Mouse (Mus musculus): ENCODE measurements around the gene Wdr11.

The Wdr11 gene

DNA sequence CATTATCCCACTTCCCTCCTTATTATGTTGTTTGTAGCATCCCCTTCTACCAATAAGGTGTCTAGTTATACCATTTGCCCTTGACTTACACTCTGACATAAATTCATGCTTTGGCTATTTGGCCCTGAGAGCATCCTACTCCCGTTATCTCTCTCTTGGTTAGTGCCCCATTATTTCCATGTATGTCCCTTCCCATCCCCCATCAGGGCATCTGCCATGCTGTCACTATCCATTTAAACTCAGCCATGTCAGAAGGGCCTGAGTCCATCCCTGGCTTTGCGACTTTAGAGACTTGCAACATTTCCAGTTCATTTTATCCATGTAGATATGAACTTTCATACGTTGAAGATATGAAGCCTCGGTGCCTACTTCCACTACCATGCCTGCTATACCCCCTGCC lies 51.6 kb downstream of the Wdr11 start:
- Histone ChIP-seq H3K36me3 (ENCODE audit: insufficient read depth, low read length) (no peaks in the 10 kb centered on the region), H3K4me1 (replicated peaks; ENCODE audit: low read depth, low read length) (no peaks in the 10 kb centered on the region), H3K9me3 (ENCODE audit: low read length) (no peaks in the 10 kb centered on the region), H3K27me3 (ENCODE audit: insufficient read depth, low read length) (peaks cover 6% of the 10 kb centered on the region), H3K4me3 (replicated peaks; ENCODE audit: low read length) (no peak overlapping the region)
- TF ChIP-seq CTCF (conservative IDR thresholded peaks at IDR 0.05; ENCODE audit: low read length) (no peak), POU5F1 (IDR thresholded peaks at IDR 0.05; ENCODE audit: borderline replicate concordance, low read length) (no peak), NANOG (IDR thresholded peaks at IDR 0.05; ENCODE audit: borderline replicate concordance, low read length) (no peak)

DNA sequence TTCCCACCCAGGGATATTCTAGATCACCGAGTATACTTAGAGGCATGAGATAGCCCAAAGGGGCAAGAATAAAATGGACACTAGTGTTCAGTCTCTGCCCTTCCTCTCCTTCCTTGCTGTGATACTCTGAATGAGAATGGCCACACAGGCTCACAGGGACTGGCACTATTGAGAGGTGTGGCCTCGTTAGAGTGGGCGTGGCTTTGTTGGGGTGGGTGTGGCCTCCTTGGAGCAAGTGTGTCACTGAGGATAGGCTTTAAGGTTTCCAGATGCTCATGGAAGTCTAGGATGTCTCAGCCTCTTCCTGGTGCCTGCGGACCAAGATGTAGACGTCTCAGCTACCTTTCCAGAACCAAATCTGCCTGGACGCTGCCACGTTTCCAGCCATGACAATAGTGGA lies 56.1 kb downstream of the Wdr11 start:
- Histone ChIP-seq H3K27me3 (ENCODE audit: insufficient read depth, low read length) (peaks cover 18% of the 10 kb centered on the region), H3K9me3 (ENCODE audit: low read length) (no peaks in the 10 kb centered on the region), H3K4me3 (replicated peaks; ENCODE audit: low read length) (no peak overlapping the region), H3K36me3 (ENCODE audit: insufficient read depth, low read length) (no peaks in the 10 kb centered on the region), H3K4me1 (replicated peaks; ENCODE audit: low read depth, low read length) (peaks cover 14% of the 10 kb centered on the region)
- TF ChIP-seq NANOG (IDR thresholded peaks at IDR 0.05; ENCODE audit: borderline replicate concordance, low read length) (no peak), POU5F1 (IDR thresholded peaks at IDR 0.05; ENCODE audit: borderline replicate concordance, low read length) (no peak), CTCF (conservative IDR thresholded peaks at IDR 0.05; ENCODE audit: low read length) (no peak)

GRCm38 (mm10) chr7:129648938-129649337 lies 57.3 kb downstream of the Wdr11 start:
- TF ChIP-seq NANOG (IDR thresholded peaks at IDR 0.05; ENCODE audit: borderline replicate concordance, low read length) (no peak), POU5F1 (IDR thresholded peaks at IDR 0.05; ENCODE audit: borderline replicate concordance, low read length) (no peak), CTCF (conservative IDR thresholded peaks at IDR 0.05; ENCODE audit: low read length) (peak; percentile 71)
- Histone ChIP-seq H3K4me1 (replicated peaks; ENCODE audit: low read depth, low read length) (peaks cover 14% of the 10 kb centered on the region), H3K27me3 (ENCODE audit: insufficient read depth, low read length) (peaks cover 18% of the 10 kb centered on the region), H3K4me3 (replicated peaks; ENCODE audit: low read length) (no peak overlapping the region), H3K36me3 (ENCODE audit: insufficient read depth, low read length) (no peaks in the 10 kb centered on the region), H3K9me3 (ENCODE audit: low read length) (no peaks in the 10 kb centered on the region)

GRCm38 (mm10) chr7:129650717-129651116 lies 59.1 kb downstream of the Wdr11 start:
- TF ChIP-seq POU5F1 (IDR thresholded peaks at IDR 0.05; ENCODE audit: borderline replicate concordance, low read length) (no peak), CTCF (conservative IDR thresholded peaks at IDR 0.05; ENCODE audit: low read length) (no peak), NANOG (IDR thresholded peaks at IDR 0.05; ENCODE audit: borderline replicate concordance, low read length) (no peak)
- no peaks in the 10 kb centered on the region for H3K9me3 ChIP-seq (ENCODE audit: low read length)
- H3K27me3 ChIP-seq (ENCODE audit: insufficient read depth, low read length) = peaks cover 18% of the 10 kb centered on the region

DNA sequence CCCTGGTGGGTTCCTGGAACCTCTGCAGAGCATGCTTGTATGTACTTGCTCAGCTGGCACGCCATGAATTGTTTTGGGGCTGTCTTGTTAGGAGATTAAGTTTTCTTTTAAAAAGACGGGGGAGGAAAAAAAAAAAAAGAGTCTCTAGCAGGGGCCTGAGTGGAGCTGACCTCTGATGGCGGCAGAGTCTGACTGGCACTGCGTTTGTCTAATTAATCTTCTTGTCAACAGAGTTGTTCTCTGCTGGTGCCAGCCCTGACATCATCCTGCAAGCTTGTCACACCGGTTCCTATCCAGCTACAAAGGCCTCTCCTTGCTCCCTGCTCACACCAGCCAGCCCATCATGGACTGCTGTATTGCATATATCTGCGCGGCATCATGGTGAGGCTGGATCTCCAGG lies 60.1 kb downstream of the Wdr11 start:
- peaks cover 20% of the 10 kb centered on the region; the same call in 1 of the 2 replicates for H3K27me3 ChIP-seq (ENCODE audit: insufficient read depth, low read length)
- TF ChIP-seq NANOG (IDR thresholded peaks at IDR 0.05; ENCODE audit: borderline replicate concordance, low read length) (no peak), CTCF (conservative IDR thresholded peaks at IDR 0.05; ENCODE audit: low read length) (no peak), POU5F1 (IDR thresholded peaks at IDR 0.05; ENCODE audit: borderline replicate concordance, low read length) (no peak)
- no peak overlapping the region for H3K4me3 ChIP-seq (replicated peaks; ENCODE audit: low read length)
- no peaks in the 10 kb centered on the region for H3K36me3 ChIP-seq (ENCODE audit: insufficient read depth, low read length)
- H3K4me1 ChIP-seq (replicated peaks; ENCODE audit: low read depth, low read length) = peaks cover 17% of the 10 kb centered on the region
- no peaks in the 10 kb centered on the region for H3K9me3 ChIP-seq (ENCODE audit: low read length)

More at GRCm38 (mm10) chr7:129650717-129651116, 59.1 kb downstream of the Wdr11 start:
- Histone ChIP-seq H3K4me3 (replicated peaks; ENCODE audit: low read length) (no peak overlapping the region), H3K36me3 (ENCODE audit: insufficient read depth, low read length) (no peaks in the 10 kb centered on the region), H3K4me1 (replicated peaks; ENCODE audit: low read depth, low read length) (peaks cover 14% of the 10 kb centered on the region)

GRCm38 (mm10) chr7:129652901-129653460 lies 61.3 kb downstream of the Wdr11 start:
- no peak for TF ChIP-seq CTCF (conservative IDR thresholded peaks at IDR 0.05; ENCODE audit: low read length)
- no peak for TF ChIP-seq POU5F1 (IDR thresholded peaks at IDR 0.05; ENCODE audit: borderline replicate concordance, low read length)
- no peak for TF ChIP-seq NANOG (IDR thresholded peaks at IDR 0.05; ENCODE audit: borderline replicate concordance, low read length)
- H3K27me3 ChIP-seq (ENCODE audit: insufficient read depth, low read length) = peaks cover 18% of the 10 kb centered on the region; the same call in 1 of the 2 replicates

DNA sequence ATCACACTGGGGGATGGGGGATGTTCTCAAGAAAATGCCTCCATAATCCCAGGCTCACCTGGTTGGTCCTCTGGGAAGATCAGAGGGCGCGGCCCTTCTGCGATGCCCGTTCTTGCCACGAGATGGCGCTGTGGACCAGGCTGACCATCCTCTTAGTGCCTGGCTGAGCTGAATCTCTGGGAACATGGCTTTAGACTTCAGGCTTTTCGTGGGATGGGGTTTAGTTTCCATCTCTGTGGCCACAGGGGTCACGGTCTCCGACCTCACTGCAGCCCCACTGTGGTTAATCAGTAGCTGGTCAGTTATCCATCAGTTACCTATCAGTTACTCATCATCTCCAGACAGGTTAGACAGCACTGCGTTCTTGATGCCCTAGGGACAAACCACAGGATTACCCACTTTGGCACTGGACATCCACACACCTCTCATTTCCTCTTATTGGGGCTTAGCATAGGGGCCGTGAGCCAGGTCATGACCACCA lies 62.2 kb downstream of the Wdr11 start:
- peak; percentile 98 for TF ChIP-seq CTCF (conservative IDR thresholded peaks at IDR 0.05; ENCODE audit: low read length)
- no peak for TF ChIP-seq NANOG (IDR thresholded peaks at IDR 0.05; ENCODE audit: borderline replicate concordance, low read length)
- no peak for TF ChIP-seq POU5F1 (IDR thresholded peaks at IDR 0.05; ENCODE audit: borderline replicate concordance, low read length)
- Histone ChIP-seq H3K9me3 (ENCODE audit: low read length) (no peaks in the 10 kb centered on the region), H3K4me1 (replicated peaks; ENCODE audit: low read depth, low read length) (peaks cover 15% of the 10 kb centered on the region), H3K27me3 (ENCODE audit: insufficient read depth, low read length) (peaks cover 18% of the 10 kb centered on the region; the same call in 1 of the 2 replicates), H3K36me3 (ENCODE audit: insufficient read depth, low read length) (no peaks in the 10 kb centered on the region), H3K4me3 (replicated peaks; ENCODE audit: low read length) (no peak overlapping the region)

More at GRCm38 (mm10) chr7:129652901-129653460, 61.3 kb downstream of the Wdr11 start:
- H3K4me3 ChIP-seq (replicated peaks; ENCODE audit: low read length) = no peak overlapping the region
- H3K9me3 ChIP-seq (ENCODE audit: low read length) = no peaks in the 10 kb centered on the region
- peaks cover 17% of the 10 kb centered on the region for H3K4me1 ChIP-seq (replicated peaks; ENCODE audit: low read depth, low read length)
- no peaks in the 10 kb centered on the region for H3K36me3 ChIP-seq (ENCODE audit: insufficient read depth, low read length)

- Histone ChIP-seq H3K4me1 (replicated peaks; ENCODE audit: low read depth, low read length) (peaks cover 8% of the 10 kb centered on the region; the same call in 1 of the 2 replicates), H3K4me3 (replicated peaks; ENCODE audit: low read length) (no peak overlapping the region), H3K27me3 (ENCODE audit: insufficient read depth, low read length) (peaks cover 18% of the 10 kb centered on the region; the same call in 1 of the 2 replicates), H3K9me3 (ENCODE audit: low read length) (no peaks in the 10 kb centered on the region), H3K36me3 (ENCODE audit: insufficient read depth, low read length) (no peaks in the 10 kb centered on the region)
- no peak for TF ChIP-seq NANOG (IDR thresholded peaks at IDR 0.05; ENCODE audit: borderline replicate concordance, low read length)
- no peak for TF ChIP-seq POU5F1 (IDR thresholded peaks at IDR 0.05; ENCODE audit: borderline replicate concordance, low read length)
- TF ChIP-seq CTCF (conservative IDR thresholded peaks at IDR 0.05; ENCODE audit: low read length) = no peak
These were observed 63.3 kb downstream of the Wdr11 start for GRCm38 (mm10) chr7:129654923-129655322.
